Mouse (Mus musculus) spleen, postnatal 14 days (tissue): ENCODE measurements around the gene Tgfa.

Experiments used
- DNase-seq, 2 experiments: peaks; one replicate each; pipeline ENCODE4 v3.0.0; 2021 to 2022; ENCODE audit warnings: low spot score in 2 of 2

Gene Tgfa

DNA sequence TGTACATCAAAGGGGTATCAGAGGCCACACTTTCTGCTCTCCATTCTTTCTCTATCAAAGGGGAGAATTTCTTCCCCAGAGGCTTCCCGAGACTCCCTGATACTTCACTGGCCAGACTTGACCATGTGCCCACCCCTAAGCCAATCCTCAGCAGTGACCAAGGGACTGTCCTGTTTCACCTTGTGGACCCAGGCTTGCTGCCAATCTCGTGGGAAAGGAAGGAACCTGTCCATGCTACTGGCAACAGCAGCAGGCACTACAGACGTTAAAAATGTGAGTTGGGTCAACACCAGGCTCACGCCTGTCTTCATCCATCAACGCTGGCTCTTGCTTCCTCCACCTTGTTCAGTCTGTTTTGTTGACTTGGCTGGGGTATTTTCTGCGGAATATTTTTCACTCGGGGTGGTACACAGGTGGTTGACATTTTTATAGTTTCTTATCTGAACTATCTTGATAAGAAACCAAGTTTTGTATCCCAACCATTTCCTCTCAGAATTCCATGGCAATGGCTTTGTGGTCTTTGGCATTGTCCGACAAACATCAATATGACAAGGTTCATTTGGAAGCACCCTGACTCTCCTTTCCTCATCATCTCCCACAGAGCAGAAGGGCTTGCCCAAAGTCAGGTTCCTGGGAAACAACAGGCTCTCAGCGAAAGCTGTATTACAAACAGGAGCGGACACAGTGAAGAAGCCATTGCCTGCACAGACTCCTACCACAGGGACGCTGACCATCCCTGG lies 6.1 kb upstream of the Tgfa start:
- DNase-seq, result no peak

DNA sequence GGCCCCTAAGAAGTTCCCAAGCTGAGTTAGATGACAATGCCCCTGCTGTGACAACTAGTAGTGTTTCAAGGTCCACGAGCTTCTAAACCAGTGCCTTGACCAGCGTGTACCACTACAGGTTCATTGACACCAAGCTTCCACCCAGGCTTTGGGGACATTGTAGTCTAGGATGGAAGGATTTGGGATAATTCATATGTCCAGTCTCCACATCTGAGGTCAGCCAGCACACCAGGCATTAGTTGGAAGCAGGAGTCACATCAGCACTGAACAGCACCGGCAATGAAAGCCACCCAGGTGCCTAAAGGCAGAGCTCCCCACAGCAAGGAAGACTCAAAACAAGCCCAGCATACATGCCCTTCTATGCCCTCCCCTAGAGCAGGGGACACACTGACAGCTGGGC lies 4.4 kb upstream of the Tgfa start:
- DNase-seq, result no peak

DNA sequence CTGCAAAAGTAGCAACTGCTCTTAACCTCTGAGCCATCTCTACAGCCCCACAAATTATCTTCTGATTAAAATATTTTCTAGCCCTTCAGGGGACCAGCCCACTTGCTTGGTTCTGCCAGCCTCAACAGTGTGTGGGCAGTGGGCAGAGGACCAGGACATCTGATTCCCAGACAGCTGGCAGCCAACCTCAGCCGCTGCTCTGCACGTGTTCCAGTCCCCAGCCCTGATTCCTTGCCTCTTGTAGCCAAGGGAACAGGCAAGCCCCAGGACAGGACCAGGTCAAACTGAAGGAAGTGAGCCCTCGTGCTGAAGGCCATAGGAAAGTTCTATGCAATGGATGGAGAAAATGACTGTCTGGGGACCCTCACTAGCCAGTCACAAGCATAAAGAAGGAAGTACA lies 2.0 kb upstream of the Tgfa start:
- no peak for DNase-seq

DNA sequence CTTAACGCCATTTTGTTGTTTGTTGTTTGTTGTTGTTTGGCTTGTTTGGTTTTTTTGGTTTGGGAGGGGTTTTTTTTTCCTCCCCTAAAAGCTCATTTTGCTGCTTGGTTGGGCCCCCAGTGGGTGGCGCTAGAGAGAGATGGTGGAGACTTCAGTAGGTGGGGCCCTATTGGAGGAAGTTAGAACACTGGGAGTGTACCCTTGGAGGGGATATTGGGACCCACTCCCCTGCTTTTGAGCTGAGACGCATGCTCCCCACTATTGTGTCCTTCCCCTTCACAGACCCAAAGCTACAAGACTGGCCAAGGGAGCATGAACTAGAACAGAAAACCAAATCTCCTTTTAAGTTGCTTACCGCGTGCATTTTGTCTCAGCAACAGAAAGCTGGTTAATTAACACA lies 1.1 kb upstream of the Tgfa start:
- DNase-seq, result peak in 1 of 2 experiments; percentile 17

DNA sequence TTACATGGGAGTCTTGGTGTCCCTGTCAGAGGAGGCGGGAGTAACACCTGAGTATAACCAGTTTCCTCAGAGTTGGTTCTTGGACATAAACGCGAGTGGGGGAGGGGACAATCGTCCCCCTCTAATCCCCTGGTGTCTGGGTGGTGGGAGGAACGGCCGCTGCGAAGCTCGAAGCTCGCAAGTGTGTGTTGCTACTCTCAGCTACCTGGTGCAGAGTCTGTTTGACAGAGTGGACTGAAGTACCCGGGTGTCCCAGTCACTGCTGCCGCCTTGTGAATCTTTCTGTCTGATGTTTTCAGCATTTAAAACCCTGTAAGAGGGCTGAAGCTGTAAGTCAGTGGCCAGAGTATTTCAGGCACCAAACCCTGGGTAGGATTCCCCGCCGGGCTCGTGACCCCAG lies 1.0 kb downstream of the Tgfa start:
- no peak for DNase-seq

DNA sequence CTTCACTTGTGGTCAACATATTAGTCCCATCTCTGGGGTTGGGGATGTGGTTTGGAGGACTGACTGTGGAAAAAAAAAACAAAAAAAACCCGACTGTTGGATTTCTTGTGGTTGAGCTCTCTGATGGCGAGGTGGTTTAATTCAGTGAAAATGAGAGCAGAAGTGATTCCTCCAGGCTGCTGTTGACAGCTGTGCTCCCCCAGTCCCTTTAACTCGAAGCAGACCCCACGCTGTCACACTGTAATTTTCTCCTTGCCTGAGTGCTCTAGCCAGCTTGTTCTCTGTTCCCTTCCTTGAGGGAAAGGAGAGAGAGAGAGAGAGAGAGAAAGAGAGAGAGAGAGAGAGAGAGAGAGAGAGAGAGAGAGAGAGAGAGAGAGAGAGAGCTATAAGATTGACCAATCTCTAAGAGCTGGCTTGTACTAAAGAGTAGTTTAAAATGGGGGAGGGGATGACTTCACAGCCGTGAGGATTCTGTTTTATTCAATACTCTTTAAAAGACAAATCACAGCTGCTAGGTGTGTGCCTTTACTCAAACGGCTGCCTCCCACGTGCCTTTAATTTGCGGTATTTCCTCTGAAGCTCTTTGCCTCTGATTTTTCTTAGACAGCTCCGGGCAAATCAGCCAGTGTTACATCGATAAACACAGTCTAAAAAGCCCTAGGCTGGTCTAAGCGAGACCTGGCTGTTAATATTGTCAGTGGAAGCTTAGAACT lies 2.3 kb downstream of the Tgfa start:
- DNase-seq, result no peak

DNA sequence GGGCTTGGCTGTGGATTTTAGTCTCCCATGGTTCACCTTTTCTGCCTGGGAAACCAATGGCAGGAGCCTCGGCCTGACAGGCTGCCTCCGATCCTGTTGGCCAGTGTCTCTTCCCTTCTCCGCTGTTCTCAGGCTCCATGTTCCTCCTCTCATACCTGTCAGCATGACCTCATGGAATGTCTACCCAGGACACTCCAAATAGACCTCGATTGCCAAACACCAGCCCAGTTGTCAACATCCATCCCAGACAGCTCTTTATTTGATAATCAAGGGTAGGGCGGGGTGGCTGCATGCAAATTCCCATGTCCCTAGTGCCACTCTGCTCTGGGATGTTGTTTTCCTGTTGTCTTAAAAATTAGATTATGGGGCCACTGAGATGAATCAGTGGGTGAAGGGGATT lies 5.9 kb downstream of the Tgfa start:
- no peak for DNase-seq

DNA sequence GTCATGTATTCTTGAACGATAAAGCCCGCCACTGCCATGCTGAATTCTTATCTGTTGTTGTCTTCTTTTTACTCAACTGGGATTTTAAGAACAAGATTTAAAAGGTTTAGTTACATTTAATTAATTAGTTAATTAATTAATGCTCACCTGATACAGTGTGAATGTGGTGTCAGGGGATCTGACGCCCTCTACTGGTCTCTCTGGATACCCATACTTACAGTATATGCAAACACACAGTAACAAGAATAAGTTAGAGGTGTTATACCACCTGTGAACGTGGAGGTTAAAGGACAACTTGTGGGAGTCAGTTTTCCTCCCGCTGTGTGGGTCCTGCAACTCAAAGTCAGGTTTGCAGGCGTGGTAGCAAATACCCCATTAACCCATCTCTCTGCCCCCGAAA lies 8.1 kb downstream of the Tgfa start:
- no peak for DNase-seq

DNA sequence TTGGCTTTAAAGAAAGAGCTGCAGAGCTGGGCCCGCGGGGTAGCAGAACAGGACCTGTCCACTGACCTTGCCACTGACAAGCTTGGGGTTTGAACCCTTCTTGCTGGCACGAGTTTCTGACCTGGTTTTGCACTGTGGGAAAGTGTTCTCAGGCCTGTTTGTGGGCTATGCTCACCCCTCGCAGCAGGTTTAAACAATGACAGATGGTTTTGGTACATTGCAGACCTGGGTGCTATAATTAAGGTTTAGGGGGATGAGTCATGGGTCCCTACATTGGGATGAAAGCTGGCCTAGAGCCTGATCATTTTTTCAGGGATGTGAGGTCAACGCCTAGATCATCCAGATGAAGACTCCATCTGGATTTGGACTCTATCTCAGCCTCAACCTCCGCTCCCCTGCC lies 11.0 kb downstream of the Tgfa start:
- DNase-seq, result no peak

DNA sequence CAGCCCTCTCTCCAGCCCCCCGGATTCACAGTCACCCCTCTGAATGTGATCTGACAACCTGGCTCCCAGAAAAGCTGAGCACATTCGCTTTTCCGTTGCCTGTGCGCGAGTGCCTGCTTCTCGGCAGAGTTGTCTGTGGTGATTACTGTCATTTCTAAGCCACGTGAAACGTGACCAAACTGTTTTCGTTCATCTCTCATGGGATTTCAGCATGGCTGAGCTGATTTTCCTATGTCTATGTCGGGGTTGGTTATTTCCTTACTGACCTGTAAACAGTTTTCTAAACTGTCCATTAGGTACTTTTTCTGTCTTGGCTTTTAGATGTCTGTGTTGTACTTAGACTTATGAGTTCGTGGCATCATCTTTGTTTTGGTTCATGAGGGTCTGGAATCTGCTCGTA lies 12.0 kb downstream of the Tgfa start:
- no peak for DNase-seq

DNA sequence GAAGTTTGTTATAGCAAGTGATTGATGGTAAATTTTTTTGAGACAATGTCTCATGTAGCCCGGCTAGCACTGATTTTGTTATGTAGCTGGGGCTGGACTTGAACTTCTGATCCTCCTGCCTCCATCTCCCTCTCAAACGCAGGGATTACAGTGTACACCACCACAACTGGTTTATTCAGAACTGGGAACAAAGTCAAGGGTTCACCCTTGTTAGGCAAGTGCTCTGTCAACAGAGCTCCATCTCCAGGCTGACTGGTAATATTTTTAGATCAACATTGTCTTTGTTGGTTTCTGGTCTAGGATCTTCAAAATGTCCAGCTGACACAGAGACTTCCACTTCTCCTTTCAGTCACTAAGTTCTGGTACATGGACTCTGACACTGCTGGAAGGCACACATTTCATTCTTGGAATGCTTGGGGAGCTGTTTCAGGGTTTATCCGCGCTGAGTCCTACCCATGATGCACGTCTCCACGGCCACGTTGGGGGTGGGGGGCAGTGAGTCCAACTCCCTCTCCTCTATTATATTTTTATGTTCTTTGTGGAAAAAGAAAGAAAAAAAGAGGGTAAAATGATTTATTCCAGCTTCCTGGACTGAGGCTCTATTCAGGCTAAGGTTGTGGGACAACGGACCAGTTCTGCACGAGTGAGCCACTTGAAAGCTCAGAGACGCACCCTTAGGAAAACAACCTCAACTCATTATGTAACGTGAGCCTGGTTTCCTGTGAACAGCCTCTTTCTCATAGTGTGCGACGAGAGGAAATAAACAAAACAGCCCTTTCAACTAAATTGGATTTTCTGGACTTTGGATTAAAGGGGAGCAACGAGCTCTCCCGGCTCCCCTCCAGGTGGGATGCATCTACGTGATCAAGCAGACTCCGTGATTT lies 14.4 kb downstream of the Tgfa start:
- DNase-seq, result no peak

DNA sequence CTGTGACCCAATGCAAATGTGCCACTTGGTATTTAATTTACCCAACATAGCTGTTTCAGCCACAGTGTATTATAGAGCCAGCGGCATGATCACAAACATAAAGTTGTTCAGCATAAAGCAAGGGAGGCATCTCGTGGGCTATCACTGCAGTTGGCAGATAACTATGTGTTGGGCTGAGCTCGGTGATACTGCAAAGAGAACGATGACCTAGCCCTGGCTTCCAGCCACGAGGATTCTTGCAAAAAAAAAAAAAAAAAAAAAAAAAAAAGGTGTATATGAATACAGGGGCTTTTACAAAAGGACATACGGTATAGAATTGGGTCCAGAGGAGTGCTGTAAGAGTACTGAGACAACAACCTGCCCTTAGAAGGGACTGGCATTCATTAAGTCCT lies 15.0 kb downstream of the Tgfa start:
- no peak for DNase-seq

DNA sequence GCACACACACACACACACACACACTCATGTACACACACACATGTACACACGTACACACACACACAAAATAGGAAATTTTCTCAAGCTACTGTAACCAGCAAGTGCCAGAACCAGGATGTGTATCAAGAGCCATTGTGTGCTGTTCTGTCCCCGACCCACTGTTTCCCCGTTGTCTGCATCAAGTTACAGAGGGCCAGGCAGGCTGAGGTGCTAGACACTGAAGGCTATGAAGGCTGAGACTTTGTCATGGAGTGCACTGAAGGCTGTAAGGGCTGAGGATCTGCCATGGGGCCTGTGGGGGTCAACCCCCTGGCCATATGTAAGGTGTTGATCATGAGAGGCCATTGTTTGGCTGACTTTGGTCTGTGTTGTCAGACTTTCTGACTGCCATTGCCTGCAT lies 15.6 kb downstream of the Tgfa start:
- no peak for DNase-seq

DNA sequence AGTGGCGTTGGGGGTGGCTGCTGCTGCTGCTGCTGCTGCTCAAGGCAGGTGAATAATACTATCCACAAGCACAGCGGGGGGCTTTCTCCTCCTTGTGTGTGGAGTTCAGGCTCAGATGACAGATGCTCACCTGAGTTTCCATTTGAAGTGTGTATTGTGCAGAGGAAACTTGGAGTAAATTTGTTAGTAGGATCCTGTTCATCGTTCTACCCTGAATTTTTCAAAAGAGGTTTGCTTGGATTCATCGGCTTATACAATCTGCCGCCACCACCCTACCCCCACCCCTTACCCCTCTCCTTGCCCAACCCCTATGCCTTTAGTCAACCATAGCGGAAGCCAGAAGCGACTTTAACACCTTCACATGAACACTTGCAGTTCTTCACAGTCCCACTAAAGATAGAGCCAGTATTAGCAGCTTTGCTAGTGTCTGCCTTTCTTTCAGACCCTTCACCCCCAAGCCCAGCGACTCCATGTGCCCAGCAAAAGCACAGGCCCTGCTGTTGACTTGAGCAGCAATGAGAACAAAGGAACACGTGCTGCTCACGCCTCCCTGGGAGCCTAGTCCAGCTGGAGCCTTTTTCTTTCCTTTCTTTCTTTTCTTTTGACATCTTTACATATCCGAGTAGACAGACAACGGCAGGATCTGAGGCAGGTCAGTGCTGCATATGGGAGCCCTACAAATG lies 16.2 kb downstream of the Tgfa start:
- DNase-seq, result no peak

DNA sequence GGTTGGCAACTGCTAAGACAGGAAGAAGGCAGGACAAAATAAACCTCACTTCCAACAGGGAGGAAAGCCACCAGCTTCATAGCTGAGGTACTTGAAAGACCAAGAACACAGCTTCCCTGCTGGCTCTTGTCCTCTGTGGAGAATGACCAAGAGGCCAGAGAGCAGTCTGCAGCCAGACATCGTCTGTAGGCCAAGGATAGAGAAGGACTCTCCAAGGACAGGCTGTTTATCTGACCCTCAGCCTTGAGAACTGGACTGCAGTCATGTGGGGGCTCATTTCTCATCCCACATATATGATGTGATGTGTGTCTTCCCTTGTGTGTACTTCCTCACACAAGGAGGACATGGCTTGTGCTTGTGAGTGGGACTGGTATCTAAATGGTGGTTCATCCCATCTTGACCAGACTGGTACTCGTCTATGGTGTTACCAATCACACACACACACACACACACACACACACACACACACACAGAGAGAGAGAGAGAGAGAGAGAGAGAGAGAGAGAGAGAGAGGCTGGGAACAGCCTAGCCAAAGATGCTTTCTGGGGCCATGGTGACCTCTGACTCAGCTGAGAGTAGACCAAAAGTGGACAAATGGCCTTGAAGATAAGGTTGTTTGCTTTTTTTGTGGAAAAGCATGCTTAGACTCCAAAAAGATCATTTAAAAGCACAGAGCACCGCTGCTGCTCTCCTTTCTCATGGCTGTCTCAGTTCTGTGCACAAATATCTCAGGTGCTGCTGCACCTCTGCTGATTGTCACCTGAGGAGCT lies 18.0 kb downstream of the Tgfa start:
- DNase-seq, result no peak

DNA sequence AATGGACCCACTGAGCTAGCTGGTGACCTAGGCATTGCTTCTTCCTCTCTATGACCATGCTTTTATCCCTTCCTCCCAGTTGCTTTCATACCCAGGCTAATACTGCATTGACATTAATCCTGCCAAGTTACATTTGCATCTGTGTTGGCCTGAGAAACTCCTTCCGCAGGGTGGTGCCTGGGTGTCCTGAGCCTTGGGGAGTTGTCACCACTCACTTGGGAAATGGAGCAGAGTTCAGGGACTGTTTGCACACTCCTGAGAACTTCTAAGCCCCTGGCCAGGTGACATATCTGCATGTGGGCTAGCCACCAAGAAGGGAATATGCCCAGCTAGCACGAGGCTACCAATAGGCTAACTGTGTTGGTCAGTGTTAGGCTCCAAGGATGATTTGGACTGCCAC lies 23.0 kb downstream of the Tgfa start:
- DNase-seq, result no peak

DNA sequence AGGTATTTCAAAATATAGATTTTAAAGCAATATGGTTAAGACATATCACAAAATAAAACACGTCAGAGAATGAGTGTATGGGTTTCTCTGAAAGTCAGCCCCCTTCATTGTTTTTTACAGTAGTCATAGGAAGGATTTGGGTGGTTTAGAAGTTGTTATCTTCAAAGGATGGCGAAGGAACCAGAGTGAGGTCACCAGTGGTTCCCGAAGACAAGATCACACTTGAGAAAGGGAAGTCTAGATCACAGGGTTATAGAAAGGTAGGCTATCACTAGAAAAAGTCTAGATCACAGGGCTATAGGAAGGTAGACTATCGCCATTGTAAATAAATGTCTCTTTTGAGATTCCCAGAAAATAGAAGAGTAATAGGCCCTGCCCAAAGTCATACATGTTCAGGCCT lies 23.7 kb downstream of the Tgfa start:
- no peak for DNase-seq

DNA sequence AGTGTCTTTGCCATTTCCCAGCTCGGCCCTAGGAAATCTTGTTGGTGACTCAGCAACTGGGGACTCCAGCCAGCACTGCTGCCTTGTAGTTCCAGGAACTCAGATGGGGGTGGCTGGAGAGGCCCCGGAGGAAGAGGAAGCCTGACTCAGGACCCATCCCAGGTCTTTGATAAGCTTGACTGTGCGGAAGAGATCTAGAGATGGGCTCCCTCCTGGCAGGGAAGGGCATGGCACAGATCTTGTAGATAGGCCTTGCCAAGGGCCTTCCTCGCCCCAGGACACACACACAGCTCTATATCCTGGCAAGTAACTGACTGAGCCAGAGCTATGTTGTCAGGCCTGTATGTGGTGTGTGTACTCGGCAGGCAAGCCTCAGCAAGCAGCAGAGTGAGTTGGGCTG lies 24.5 kb downstream of the Tgfa start:
- DNase-seq, result no peak

DNA sequence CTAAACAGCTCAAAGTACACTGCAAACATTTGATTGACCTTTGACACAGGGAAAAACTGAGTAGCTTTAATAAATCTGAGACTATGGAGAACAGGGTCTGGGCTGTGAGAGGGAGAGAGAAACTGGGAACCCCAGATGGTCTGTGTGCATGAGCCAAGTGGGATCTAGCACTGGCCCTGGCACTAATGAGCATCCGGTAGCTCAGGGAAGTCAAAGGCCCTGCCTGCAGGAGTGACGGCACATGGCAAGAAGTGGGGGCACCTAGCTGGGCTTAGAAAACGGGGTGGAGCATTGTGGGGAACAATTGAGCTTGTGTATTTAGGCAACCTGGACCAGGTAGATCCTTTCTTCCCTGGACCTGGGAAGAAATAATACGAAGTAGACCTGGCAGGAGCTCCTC lies 25.1 kb downstream of the Tgfa start:
- DNase-seq, result no peak

DNA sequence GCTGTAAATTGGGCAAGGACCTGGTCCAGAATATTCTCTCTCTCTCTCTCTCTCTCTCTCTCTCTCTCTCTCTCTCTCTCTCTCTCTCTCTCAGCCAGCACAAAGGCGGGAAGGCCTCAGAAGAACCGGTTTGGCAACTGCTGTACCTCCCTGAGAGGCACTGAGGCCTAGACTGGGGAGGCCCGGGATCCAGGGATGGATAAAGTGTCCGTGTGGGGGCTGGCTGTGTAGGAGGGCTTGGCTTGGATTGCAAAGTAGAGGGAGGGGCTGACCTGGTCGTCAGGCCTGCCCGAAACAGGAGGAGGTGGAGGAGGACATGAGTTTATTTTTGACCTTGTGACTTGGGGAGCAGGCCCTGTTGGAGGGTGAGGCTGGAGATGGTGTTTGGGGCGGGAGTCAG lies 27.4 kb downstream of the Tgfa start:
- no peak for DNase-seq

DNA sequence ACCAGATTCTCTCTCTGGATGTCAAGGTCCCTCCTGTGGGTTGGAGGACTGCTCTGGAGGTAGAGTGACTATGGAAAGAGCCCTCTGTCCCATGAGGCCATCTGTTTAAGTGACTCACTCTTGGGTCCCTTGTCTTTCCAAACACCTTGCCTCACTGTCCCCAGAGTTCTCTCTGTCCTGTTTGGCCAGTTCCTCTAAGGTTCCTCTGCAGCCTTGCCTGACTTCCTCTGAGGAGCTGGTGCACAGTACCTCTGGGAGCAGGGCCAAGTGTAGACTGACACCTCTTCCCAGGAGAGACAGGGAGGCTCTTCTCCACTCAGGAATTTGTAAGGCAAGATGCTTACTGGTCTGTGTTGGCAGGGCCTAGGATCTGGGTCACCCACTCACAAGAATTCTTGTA lies 30.6 kb downstream of the Tgfa start:
- no peak for DNase-seq
